Mouse (Mus musculus): ENCODE measurements around the gene 1700001C19Rik. TPM values are rescaled to one million over a fixed set of nuclear protein-coding genes. Genes with fewer than 3 reads are reported as not detected.

1700001C19Rik gene
- 0.55 and 0.80 TPM in 2 replicates for polyA plus RNA-seq (2015; fragmentation: Nextera tagmentation; extraction: Ambion mirVana)

DNA sequence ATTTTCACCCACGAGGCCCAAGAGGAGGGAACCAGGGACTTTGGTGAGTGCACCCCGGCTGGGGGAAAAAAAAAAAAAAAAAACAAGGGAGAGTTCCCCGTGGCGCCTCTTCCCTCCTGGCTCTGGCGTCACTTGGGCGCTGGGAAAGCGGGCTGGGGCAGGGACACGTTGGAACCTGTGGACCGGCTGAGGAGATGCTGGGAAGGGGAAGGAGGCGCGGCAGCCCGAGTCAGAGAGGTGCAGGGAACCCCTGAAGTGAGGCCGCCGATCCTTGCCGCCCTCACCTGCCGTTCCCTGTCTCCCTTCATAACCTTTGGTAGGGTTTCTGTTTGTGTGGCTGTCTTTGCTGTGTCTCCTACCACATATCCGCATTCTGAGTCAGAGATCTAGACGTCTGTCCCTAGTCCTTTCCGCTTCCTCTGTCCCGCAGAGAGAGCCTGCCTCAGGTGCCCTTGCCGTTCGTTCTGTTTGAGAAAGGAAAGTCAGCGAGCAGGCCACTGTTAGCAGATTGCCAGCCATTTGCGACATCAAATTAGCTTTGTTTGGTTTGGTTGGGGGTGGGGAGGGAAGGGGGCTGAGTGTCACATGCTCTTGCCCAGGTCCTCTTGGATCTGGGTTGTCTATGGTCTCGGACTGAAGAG is at the start of gene 1700001C19Rik:
TSS of gene 1700001C19Rik (minus strand) at position 470 of the 641 bp plus-strand sequence.

GRCm38 (mm10) chr17:47436156-47436906 is 845 bp downstream of the 1700001C19Rik start, which contains the start of gene AI661453:
AI661453 (plus strand) TSS chr17:47436615.

GRCm38 (mm10) chr17:47400451-47400850 is 36.7 kb downstream of the 1700001C19Rik start, which contains the start of gene Guca1a:
Guca1a (minus strand) TSS chr17:47400584.

GRCm38 (mm10) chr17:47385145-47385544 is 52.0 kb downstream of the 1700001C19Rik start, which contains the start of gene Guca1b:
Guca1b (plus strand) TSS chr17:47385393.

DNA sequence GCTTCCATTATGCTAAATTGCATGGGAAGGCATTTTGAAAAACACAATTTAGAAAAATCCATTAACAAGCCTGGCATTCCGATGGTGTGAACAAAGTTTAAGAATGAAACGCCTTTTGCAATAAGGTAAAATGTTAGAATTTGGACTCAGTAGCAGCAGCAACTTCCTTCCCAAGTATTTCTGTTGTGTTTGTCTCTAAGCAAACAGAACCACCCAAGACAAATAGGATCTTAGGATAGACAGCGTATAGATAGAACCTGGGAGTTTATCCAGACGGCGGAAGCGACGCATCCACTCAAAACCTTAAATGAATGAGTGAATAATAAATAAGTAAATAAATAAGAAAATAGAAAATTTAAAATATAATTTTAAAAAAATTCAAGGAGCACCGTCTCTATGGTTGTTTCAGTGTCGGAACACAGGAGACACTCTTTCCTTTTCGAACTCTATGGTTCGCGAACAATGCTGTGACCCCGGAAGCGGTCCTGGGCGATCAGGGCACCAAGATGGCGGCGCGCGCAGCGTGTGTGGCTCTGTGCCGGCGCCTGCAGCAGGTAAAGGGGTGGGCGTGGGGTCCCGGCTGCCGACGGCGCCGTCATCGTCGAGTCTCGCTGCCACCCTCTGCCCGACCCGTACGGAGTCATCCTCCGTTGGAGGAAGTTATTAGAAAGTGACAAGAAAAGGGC is 68.6 kb downstream of the 1700001C19Rik start, which contains the start of gene Mrps10:
TSS of gene Mrps10 (plus strand) at position 487 of the 686 bp plus-strand sequence.

Other genes with a start within 250 kb of the 1700001C19Rik start
- gene Mrps10, start 68.5 kb downstream of the 1700001C19Rik start, polyA plus RNA-seq (2015; fragmentation: Nextera tagmentation; extraction: Ambion mirVana) = 103 and 145 TPM in 2 replicates
- 2.4 and 5.6 TPM in 2 replicates for gene Guca1b, start 52.0 kb downstream of the 1700001C19Rik start, polyA plus RNA-seq (2015; fragmentation: Nextera tagmentation; extraction: Ambion mirVana)
- 11.8 and 15.1 TPM in 2 replicates for gene Guca1a, start 36.8 kb downstream of the 1700001C19Rik start, polyA plus RNA-seq (2015; fragmentation: Nextera tagmentation; extraction: Ambion mirVana)
- gene AI661453, start 761 bp downstream of the 1700001C19Rik start, polyA plus RNA-seq (2015; fragmentation: Nextera tagmentation; extraction: Ambion mirVana) = 0.81 and 1.0 TPM in 2 replicates
- gene Taf8, start 64.9 kb upstream of the 1700001C19Rik start, polyA plus RNA-seq (2015; fragmentation: Nextera tagmentation; extraction: Ambion mirVana) = 17.5 and 18.9 TPM in 2 replicates
- 253 and 255 TPM in 2 replicates for gene Ccnd3, start 67.7 kb upstream of the 1700001C19Rik start, polyA plus RNA-seq (2015; fragmentation: Nextera tagmentation; extraction: Ambion mirVana)
- 7.3 and 8.6 TPM in 2 replicates for gene Bysl, start 174.1 kb upstream of the 1700001C19Rik start, polyA plus RNA-seq (2015; fragmentation: Nextera tagmentation; extraction: Ambion mirVana)
- 35.5 and 38.7 TPM in 2 replicates for gene Med20, start 174.2 kb upstream of the 1700001C19Rik start, polyA plus RNA-seq (2015; fragmentation: Nextera tagmentation; extraction: Ambion mirVana)
- 2.7 and 4.8 TPM in 2 replicates for gene Gm20517, start 174.2 kb upstream of the 1700001C19Rik start, polyA plus RNA-seq (2015; fragmentation: Nextera tagmentation; extraction: Ambion mirVana)
- 3.1 TPM in 2 replicates for gene Usp49, start 193.3 kb upstream of the 1700001C19Rik start, polyA plus RNA-seq (2015; fragmentation: Nextera tagmentation; extraction: Ambion mirVana)